8 mouse cellular contexts compared by ENCODE assay signal in genomic region chr13:101213121-101213916, GRCm38 (mm10).
DNase-seq lines count a peak whose midpoint lies in the region; ATAC-seq and TF ChIP-seq lines count a peak whose summit lies in the region.

No protein-coding gene starts in this region.

- peak; percentile 56 for ATAC-seq in forebrain, embryonic 15.5 days (replicated peaks)
- ATAC-seq in midbrain, postnatal 0 days (ENCODE audit: low FRiP score), result no peak

- peaks cover 12% of the 10 kb centered on the region for H3K4me1 ChIP-seq in kidney, adult 2 months (ENCODE audit: control insufficient read depth, insufficient read depth, low read length)
- peaks cover 15% of the 10 kb centered on the region for H3K4me1 ChIP-seq in cerebellum, adult 2 months (ENCODE audit: control insufficient read depth, insufficient read depth, low read length)
- peaks cover 39% of the 10 kb centered on the region for H3K4me1 ChIP-seq in forebrain, embryonic 15.5 days
- H3K4me1 ChIP-seq in midbrain, postnatal 0 days (ENCODE audit: insufficient read depth, low read length), result no peaks in the 10 kb centered on the region

- H3K9me3 ChIP-seq in forebrain, embryonic 15.5 days, result no peaks in the 10 kb centered on the region
- no peaks in the 10 kb centered on the region for H3K9me3 ChIP-seq in midbrain, postnatal 0 days (ENCODE audit: low read length)

- no peaks in the 10 kb centered on the region for H3K36me3 ChIP-seq in kidney, adult 2 months (ENCODE audit: control insufficient read depth, insufficient read depth, low read length)
- no peaks in the 10 kb centered on the region for H3K36me3 ChIP-seq in forebrain, embryonic 15.5 days
- no peaks in the 10 kb centered on the region for H3K36me3 ChIP-seq in midbrain, postnatal 0 days (ENCODE audit: insufficient read depth, low read length)

- H3K4me2 ChIP-seq in forebrain, embryonic 15.5 days (replicated peaks), result no peak overlapping the region
- H3K4me2 ChIP-seq in midbrain, postnatal 0 days (ENCODE audit: low read depth, low read length, poor library complexity, severe bottlenecking), result no peak overlapping the region

- H3K4me3 ChIP-seq in kidney, adult 2 months (ENCODE audit: insufficient read depth, low read depth, low read length), result no peak overlapping the region
- H3K4me3 ChIP-seq in cerebellum, adult 2 months (replicated peaks; ENCODE audit: insufficient read depth, low read depth, low read length), result no peak overlapping the region
- no peak overlapping the region for H3K4me3 ChIP-seq in forebrain, embryonic 15.5 days
- H3K4me3 ChIP-seq in midbrain, postnatal 0 days (ENCODE audit: low read depth, low read length), result no peak overlapping the region

- TF ChIP-seq POLR2A in kidney, adult 2 months (IDR thresholded peaks at IDR 0.05; ENCODE audit: low read depth, low read length), result no peak
- TF ChIP-seq POLR2A in cerebellum, adult 2 months (IDR thresholded peaks at IDR 0.05; ENCODE audit: borderline replicate concordance, insufficient read depth, low read length), result no peak

- no peaks in the 10 kb centered on the region for H3K27me3 ChIP-seq in kidney, adult 2 months (replicated peaks; ENCODE audit: control insufficient read depth, insufficient read depth, low read length)
- no peaks in the 10 kb centered on the region for H3K27me3 ChIP-seq in cerebellum, adult 2 months (ENCODE audit: control insufficient read depth, insufficient read depth, low read length)
- no peaks in the 10 kb centered on the region for H3K27me3 ChIP-seq in forebrain, embryonic 15.5 days
- H3K27me3 ChIP-seq in midbrain, postnatal 0 days (ENCODE audit: insufficient read depth, low read length), result no peaks in the 10 kb centered on the region

- TF ChIP-seq CTCF in kidney, adult 2 months (conservative IDR thresholded peaks at IDR 0.05; ENCODE audit: insufficient read depth, insufficient read length, low read depth, low read length), result no peak
- no peak for TF ChIP-seq CTCF in cerebellum, adult 2 months (IDR thresholded peaks at IDR 0.05; ENCODE audit: borderline replicate concordance, insufficient read depth, low read depth, low read length)
- no peak for TF ChIP-seq CTCF in midbrain, postnatal 0 days (IDR thresholded peaks at IDR 0.05)

- DNase-seq in kidney, adult 2 months, result peak; percentile 32
- DNase-seq in kidney, adult 8-10 months, result no peak
- peak; percentile 60 to 67 for DNase-seq in cerebellum, adult 2 months
- DNase-seq in midbrain, postnatal 0 days (ENCODE audit: low spot score), result peak; percentile 86
- no peak for DNase-seq in natural killer cell, adult 2 months (ENCODE audit: low spot score in 2 of 2)
- no peak for DNase-seq in liver
- DNase-seq in thymus, postnatal 36 days, result no peak

- 58% methylated on average over 13 of the region's 13 CpGs for WGBS in kidney, adult 2 months
- WGBS in cerebellum, adult 2 months, result 68% methylated on average over 13 of the region's 13 CpGs
- 9% methylated on average over 13 of the region's 13 CpGs for WGBS in forebrain, embryonic 15.5 days
- 32% methylated on average over 13 of the region's 13 CpGs for WGBS in midbrain, postnatal 0 days

- H3K27ac ChIP-seq in kidney, adult 2 months (ENCODE audit: insufficient read depth, low read depth, low read length), result no peak overlapping the region
- no peak overlapping the region for H3K27ac ChIP-seq in cerebellum, adult 2 months (ENCODE audit: insufficient read depth, low read length)
- peak overlapping the region; percentile 70 for H3K27ac ChIP-seq in forebrain, embryonic 15.5 days (replicated peaks)
- no peak overlapping the region for H3K27ac ChIP-seq in midbrain, postnatal 0 days (ENCODE audit: low read depth, low read length)

- H3K9ac ChIP-seq in forebrain, embryonic 15.5 days (replicated peaks), result no peak overlapping the region
- H3K9ac ChIP-seq in midbrain, postnatal 0 days (replicated peaks; ENCODE audit: low read length, poor library complexity, severe bottlenecking), result no peak overlapping the region

Comparison
In these comparisons a context has a peak if more than half of its experiments do, and no peak if none do; other contexts are left out.
1. DNase-seq: peak in kidney, adult 2 months (single experiment), cerebellum, adult 2 months (2 of 2) and midbrain, postnatal 0 days (single experiment); none in kidney, adult 8-10 months (0 of 2), natural killer cell, adult 2 months (0 of 2), liver (single experiment) and thymus, postnatal 36 days (0 of 2).